Mouse (Mus musculus) large intestine, adult 2 months (tissue): Measurements from ENCODE around the gene Olfr648. TPM values are rescaled to one million over a fixed set of nuclear protein-coding genes. Genes with fewer than 3 reads are reported as not detected.

Experiments
- DNase-seq: peaks from one replicate; pipeline ENCODE4 v3.0.0-alpha.2; 2012; ENCODE audit warnings: low read depth, low spot score
- WGBS: fragments of 180-500 bp; shearing (Covaris S2); methylation state at CpG from one replicate; pipeline ENCODE4 v1.1.7; 2018; 5-methylcytosine and 5-hydroxymethylcytosine counted together
- polyA plus RNA-seq: library from polyadenylated mRNA; depleted of rRNA; stranded (reverse); fragments of >200 nt; gene quantifications from 2 replicates; pipeline ENCODE4 v1.2.3, GENCODE M21; 2012; rRNA removed

Olfr648 gene
- polyA plus RNA-seq = 0.02 TPM in 1 of 2 replicates, not detected in the other

DNA sequence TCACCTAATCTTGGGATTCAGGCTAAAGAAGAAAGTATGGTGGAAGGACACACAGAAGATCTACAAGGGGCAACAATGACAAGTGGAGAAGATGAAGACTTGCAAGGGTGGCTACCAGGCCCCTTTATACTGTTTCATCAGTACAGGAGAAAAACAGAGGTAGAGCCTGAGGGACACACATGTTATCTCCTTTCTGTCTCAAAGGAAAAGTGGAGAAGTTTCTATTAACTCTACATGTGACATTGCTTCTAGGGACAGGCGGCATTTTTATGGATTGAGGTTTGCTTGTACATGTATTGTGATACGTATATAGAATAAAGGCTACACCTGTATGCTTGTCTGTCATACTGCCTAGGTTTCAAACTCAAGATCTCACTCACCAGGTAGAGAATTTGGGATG is at the start of gene Olfr648:
TSS of gene Olfr648 (minus strand) at position 101 of the 400 bp plus-strand sequence.
- 90% methylated on average over 2 of the region's 2 CpGs for WGBS
- no peak for DNase-seq

GRCm38 (mm10) chr7:104231203-104231602 is 48.0 kb upstream of the Olfr648 start:
- 37% methylated on average over 2 of the region's 2 CpGs for WGBS
- DNase-seq = no peak

GRCm38 (mm10) chr7:104218701-104219569 is 35.7 kb upstream of the Olfr648 start, which contains the start of gene Trim6:
Trim6 (plus strand) TSS chr7:104218793.
- DNase-seq = peak; percentile 67
- WGBS = 7% methylated on average over 37 of the region's 37 CpGs

- DNase-seq = peak; percentile 54
- WGBS = 51% methylated on average over 2 of the region's 2 CpGs
Measured at GRCm38 (mm10) chr7:104217881-104218280, 34.7 kb upstream of the Olfr648 start.

- DNase-seq = no peak
- 37% methylated on average over 1 of the region's 1 CpGs for WGBS
Measured at GRCm38 (mm10) chr7:104216011-104216535, 32.9 kb upstream of the Olfr648 start.

DNA sequence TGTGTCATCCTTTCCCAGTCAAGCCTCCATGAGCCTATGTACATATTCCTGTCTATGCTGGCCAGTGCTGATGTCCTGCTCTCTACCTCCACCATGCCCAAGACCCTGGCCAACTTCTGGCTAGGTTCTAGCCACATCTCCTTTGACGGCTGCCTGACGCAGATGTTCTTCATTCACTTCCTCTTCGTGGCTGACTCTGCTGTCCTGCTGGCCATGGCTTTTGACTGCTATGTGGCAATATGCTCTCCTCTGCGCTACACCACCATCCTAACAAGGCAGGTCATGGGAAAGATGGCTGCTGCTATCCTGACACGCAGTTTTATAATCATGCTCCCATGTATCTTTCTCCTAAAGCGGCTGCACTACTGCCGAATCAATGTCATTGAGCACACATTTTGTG is 23.0 kb upstream of the Olfr648 start:
- 83% methylated on average over 7 of the region's 7 CpGs for WGBS

GRCm38 (mm10) chr7:104199822-104200221 is 16.6 kb upstream of the Olfr648 start:
- DNase-seq = peak; percentile 70
- 3% methylated on average over 5 of the region's 5 CpGs for WGBS

More for the DNA sequence above, 23.0 kb upstream of the Olfr648 start:
- DNase-seq = no peak

- 85% methylated on average over 6 of the region's 6 CpGs for WGBS
- DNase-seq = no peak
Measured at GRCm38 (mm10) chr7:104195885-104196284, 12.7 kb upstream of the Olfr648 start, which contains the start of gene Olfr649. Olfr649 (minus strand) TSS chr7:104195985.

DNA sequence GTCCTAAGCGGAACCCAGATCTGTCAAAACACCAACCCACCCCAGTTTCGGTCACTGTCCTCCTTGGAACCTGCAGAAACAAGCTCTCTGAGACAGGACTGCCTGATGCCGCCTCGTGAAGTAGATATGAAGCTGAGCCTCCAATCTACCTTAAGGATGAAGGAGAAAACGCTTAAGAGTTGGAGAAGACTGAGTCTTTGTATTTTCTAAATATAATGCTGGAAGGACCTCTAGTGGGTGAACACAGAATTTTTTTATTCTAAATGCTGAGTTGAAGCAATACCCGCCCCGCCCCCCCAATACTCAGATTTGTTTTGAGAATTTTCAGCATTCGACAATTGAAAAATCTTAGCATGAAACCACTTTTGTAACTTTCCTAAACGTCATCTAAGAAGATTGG is 8.1 kb upstream of the Olfr648 start:
- WGBS = 63% methylated on average over 9 of the region's 9 CpGs

GRCm38 (mm10) chr7:104179074-104179473 is 4.1 kb downstream of the Olfr648 start:
- 81% methylated on average over 1 of the region's 1 CpGs for WGBS
- DNase-seq = no peak

More for the DNA sequence above, 8.1 kb upstream of the Olfr648 start:
- DNase-seq = no peak

GRCm38 (mm10) chr7:104178422-104179054 is 4.7 kb downstream of the Olfr648 start:
- WGBS = 67% methylated on average over 5 of the region's 5 CpGs

GRCm38 (mm10) chr7:104175085-104175484 is 8.1 kb downstream of the Olfr648 start:
- DNase-seq = no peak
- WGBS = 79% methylated on average over 1 of the region's 1 CpGs

More at GRCm38 (mm10) chr7:104178422-104179054, 4.7 kb downstream of the Olfr648 start:
- DNase-seq = no peak

GRCm38 (mm10) chr7:104169634-104170204 is 13.5 kb downstream of the Olfr648 start:
- no peak for DNase-seq
- 48% methylated on average over 6 of the region's 6 CpGs for WGBS

- no peak for DNase-seq
- WGBS = 76% methylated on average over 6 of the region's 6 CpGs
Measured at GRCm38 (mm10) chr7:104167105-104167504, 16.1 kb downstream of the Olfr648 start.

- DNase-seq = no peak
- WGBS = 88% methylated on average over 2 of the region's 2 CpGs
Measured at GRCm38 (mm10) chr7:104150456-104150855, 32.7 kb downstream of the Olfr648 start, which contains the start of gene Ubqlnl. Ubqlnl (minus strand) TSS chr7:104150556.

GRCm38 (mm10) chr7:104143179-104143578 is 40.0 kb downstream of the Olfr648 start, which contains the start of gene Ubqln3:
Ubqln3 (minus strand) TSS chr7:104143279.
- no peak for DNase-seq
- 79% methylated on average over 3 of the region's 3 CpGs for WGBS

DNA sequence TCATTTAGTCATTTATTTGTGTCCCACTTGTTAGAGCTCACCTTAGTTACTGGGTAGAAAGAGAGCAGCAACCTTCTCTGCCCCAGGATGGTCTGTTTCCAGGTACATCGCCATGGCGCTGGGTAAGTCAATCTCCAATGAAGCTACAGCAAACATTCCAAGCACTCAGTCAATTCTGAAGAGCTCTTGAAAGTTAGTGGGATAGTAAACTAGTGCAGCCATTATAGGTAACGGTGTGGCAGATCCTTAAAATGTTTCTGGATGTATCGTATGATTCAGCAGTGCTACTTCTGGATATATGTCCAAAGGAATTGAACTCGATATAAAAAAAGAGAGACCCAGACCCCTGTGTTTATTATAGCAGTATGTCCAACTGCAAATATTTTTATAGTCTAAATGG is 45.9 kb downstream of the Olfr648 start, which contains the start of gene Olfr643:
TSS of gene Olfr643 (minus strand) at position 101 of the 400 bp plus-strand sequence.
- no peak for DNase-seq
- WGBS = 64% methylated on average over 5 of the region's 5 CpGs

DNA sequence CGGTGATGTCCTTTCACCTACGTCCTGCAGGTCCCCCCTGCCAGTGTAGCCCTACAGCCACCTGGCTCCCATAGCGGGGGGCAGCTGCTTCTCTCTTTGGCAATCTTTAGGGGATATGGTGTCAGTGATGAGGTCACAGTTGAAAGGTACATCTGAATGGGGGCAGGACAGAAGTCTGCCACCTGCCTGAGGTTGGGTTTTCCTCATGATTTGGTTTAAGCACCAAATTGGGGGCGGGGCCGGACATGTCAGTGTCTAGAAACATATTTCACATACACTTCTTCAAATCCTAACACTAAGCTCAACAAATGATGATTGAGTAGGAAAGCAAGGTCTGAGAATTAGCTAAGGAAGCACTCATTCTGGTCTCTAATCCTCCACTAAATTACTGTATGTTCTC is 53.5 kb downstream of the Olfr648 start, which contains the start of gene Ubqln5:
TSS of gene Ubqln5 (minus strand) at position 101 of the 400 bp plus-strand sequence.
- 88% methylated on average over 5 of the region's 5 CpGs for WGBS
- no peak for DNase-seq
